Mouse (Mus musculus): ENCODE measurements around the gene Cfap44. TPM values are rescaled to one million over a fixed set of nuclear protein-coding genes. Genes with fewer than 3 reads are reported as not detected.

Cfap44 gene
- total RNA-seq, 2 experiments from 2014 or later, result 2.9 to 4.3 TPM

DNA sequence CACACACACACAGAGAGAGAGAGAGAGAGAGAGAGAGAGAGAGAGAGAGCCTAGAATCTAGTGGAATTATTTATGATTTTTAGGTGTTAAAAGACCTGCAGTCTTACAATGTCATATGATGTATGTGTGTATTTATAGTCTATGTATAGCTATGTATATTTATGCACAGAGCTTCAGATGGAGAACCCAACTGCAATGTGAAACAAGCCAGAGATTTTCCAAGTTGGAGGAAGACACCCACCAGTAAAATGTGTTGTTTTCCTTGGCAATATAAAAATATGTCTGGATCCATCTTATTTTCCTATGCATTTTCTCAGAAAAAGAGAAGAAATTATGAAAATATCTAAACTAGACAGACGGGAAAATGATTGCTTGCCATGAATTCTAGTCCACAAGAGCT is 131.4 kb downstream of the Cfap44 start:
- DNase-seq (ENCODE audit: low spot score in 2 of 2), result no peak

GRCm38 (mm10) chr16:44526689-44527088 is 132.1 kb downstream of the Cfap44 start:
- DNase-seq (ENCODE audit: low spot score in 2 of 2), result no peak
- intact Hi-C loops (cut with DNase I), result no loop called here

More for the DNA sequence above, 131.4 kb downstream of the Cfap44 start:
- intact Hi-C loops (cut with DNase I), result no loop called here

DNA sequence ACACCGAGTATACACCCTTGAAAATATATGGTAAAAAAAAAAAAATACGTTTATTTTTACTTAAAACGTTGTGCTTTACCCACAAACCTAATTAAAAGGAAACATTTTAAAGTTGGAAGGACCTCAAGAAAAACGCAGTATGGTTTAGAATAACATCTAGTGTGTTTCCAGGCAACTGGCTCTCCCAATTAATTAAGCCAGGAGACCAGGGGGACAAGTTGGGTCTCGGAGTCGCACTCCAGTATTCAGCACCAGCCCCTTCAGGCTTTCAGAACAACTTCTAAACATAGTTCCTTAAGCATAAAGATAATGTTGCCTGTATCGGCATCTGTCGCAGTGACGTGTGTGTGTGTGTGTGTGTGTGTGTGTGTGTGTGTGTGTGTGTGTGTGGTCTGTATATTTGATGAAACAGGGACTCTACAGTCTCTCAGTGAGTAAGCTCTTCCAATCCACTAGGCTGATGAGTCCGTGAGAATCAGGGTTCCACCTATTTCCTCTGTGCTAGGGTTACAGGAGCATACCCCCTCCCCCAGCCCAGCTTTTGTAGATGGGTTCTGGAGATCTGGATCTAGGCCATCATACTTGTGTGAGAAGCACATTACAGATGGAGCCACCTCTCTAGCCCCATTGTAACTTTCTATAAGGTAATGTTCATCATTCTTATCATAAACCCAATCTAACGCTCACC is 132.8 kb downstream of the Cfap44 start:
- intact Hi-C loops (cut with DNase I), result no loop called here
- no peak for DNase-seq (ENCODE audit: low spot score in 2 of 2)

DNA sequence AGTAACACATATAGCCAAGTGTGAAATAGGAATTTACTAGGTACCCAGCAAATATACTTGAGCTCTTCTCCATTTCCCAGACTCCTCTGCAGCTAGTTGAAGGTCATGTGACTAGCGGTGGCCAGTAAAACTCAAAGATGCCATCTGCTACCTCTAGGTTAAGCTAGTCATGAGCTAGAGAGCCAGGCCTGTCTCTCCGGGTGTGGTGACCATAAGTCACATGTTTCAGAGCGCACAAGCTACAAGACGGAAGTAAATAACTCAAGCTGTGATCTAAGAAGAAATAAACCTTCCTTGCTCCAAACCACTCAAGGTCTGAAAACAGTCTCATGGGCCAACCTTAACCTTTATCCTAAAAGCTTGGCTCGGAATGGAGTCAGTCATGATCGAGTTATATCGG is 134.4 kb downstream of the Cfap44 start:
- intact Hi-C loops (cut with DNase I), result no loop called here
- DNase-seq (ENCODE audit: low spot score in 2 of 2), result no peak

DNA sequence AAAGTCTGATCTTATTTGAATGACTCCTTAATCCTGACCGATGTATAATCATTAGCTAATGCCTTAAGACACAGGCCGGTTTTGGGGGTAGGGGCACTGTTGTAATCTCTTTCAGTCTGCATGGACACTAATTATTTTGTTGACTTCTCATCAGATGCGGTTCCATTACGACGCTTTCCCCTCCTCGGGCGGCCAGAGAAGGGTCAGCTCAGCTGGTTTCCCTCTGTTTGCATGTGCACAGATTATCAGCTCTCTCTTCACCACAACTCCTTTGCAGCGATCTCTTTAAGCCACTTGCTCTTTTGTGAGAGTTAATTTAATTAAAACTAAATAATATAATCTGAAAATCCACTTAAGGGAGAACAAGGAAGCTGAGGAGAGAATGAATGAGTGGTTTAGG is 135.1 kb downstream of the Cfap44 start:
- intact Hi-C loops (cut with DNase I), result no loop called here

DNA sequence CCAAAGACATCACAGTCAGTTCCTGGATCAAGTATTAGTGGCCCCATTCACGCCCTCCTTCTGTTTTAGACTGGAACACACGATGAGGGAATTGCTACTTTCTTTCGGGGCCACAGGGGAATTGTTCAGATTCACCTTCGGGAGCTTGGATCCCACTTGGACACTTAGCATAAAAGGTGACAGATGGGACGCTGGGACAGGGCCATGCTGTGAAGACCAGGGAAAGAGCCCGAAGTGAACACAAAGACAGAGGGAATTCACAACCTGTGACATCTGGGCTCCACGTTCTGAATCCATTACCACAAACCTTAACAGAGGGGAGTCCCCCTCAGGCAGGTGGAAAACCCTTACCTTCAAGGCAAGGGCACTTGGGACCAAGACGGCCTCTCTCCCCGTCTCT is 135.6 kb downstream of the Cfap44 start:
- intact Hi-C loops (cut with DNase I), result no loop called here

More for the DNA sequence above, 135.1 kb downstream of the Cfap44 start:
- no peak for DNase-seq (ENCODE audit: low spot score in 2 of 2)

GRCm38 (mm10) chr16:44530829-44531228 is 136.2 kb downstream of the Cfap44 start:
- intact Hi-C loops (cut with DNase I), result no loop called here
- DNase-seq (ENCODE audit: low spot score in 2 of 2), result peak in 1 of 2 experiments; percentile 32

More for the DNA sequence above, 135.6 kb downstream of the Cfap44 start:
- DNase-seq (ENCODE audit: low spot score in 2 of 2), result no peak

DNA sequence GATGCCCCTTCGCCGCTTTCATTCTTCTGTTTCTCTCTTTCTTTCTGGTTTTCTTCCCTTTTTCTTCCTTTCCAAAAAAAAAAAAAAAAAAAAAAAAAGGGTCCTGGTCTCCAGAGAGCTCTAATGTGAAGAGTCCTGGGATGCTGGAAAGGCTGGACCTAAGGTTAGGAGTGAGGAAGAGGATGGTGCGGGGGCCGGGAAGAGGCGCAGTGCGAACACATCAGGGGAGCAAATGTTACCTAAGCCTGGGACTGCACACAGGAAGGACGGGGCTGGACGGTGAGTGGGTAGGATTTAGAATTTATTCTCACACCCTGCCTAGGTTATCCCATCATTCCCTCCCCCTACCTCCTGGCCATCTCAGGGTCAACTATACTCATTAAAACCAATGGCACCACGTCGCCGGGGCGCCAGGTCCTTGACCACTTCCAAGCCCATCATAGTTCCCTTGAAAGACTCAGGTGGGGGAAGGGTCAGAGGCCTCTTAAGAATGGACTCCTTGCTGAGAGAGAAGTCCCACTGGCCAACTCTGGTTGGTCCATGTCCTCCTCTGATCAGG is 136.7 kb downstream of the Cfap44 start:
- intact Hi-C loops (cut with DNase I), result no loop called here

More for the DNA sequence above, 136.7 kb downstream of the Cfap44 start:
- peak in 1 of 2 experiments; percentile 3 for DNase-seq (ENCODE audit: low spot score in 2 of 2)

Other genes with a start within 250 kb of the Cfap44 start
- 10 to 100 TPM; 33.6 to 40.4 TPM for gene Usf3, start 221.6 kb upstream of the Cfap44 start, total RNA-seq (2021)
- 10 to 100 TPM; 49.8 to 53.8 TPM for gene Sidt1, start 61.6 kb upstream of the Cfap44 start, total RNA-seq (2021)
- 10 to 100 TPM; 15.7 to 21.0 TPM for gene Spice1, start 47.7 kb upstream of the Cfap44 start, total RNA-seq (2021)
- 10 to 100 TPM; 18.8 to 20.5 TPM for gene Boc, start 164.1 kb downstream of the Cfap44 start, total RNA-seq (2021)